Mouse (Mus musculus) lung, postnatal 14 days (tissue): Measurements from ENCODE around the gene Plekhd1.

ENCODE experiments used
- DNase-seq: peaks from one replicate; pipeline ENCODE4 v3.0.0; 2021

Plekhd1 gene

GRCm38 (mm10) chr12:80701332-80701731 is 8.9 kb downstream of the Plekhd1 start:
- DNase-seq = no peak

GRCm38 (mm10) chr12:80706208-80706914 is 14.0 kb downstream of the Plekhd1 start:
- DNase-seq = no peak

- no peak for DNase-seq
Observed at GRCm38 (mm10) chr12:80706915-80707604, 14.7 kb downstream of the Plekhd1 start.

GRCm38 (mm10) chr12:80715915-80716314 is 23.5 kb downstream of the Plekhd1 start:
- no peak for DNase-seq

- DNase-seq = no peak
Observed at GRCm38 (mm10) chr12:80719141-80719540, 26.8 kb downstream of the Plekhd1 start.

GRCm38 (mm10) chr12:80720507-80720906 is 28.1 kb downstream of the Plekhd1 start:
- no peak for DNase-seq

- DNase-seq = no peak
Observed at GRCm38 (mm10) chr12:80721458-80721857, 29.1 kb downstream of the Plekhd1 start.

- DNase-seq = peak; percentile 91
Observed at GRCm38 (mm10) chr12:80724853-80725559, 32.6 kb downstream of the Plekhd1 start.

- no peak for DNase-seq
Observed at GRCm38 (mm10) chr12:80728207-80728606, 35.8 kb downstream of the Plekhd1 start.

GRCm38 (mm10) chr12:80728814-80729213 is 36.4 kb downstream of the Plekhd1 start:
- DNase-seq = no peak

GRCm38 (mm10) chr12:80729758-80730530 is 37.6 kb downstream of the Plekhd1 start:
- DNase-seq = peak; percentile 61

- peak; percentile 59 for DNase-seq
Observed at GRCm38 (mm10) chr12:80730567-80730966, 38.2 kb downstream of the Plekhd1 start.

- DNase-seq = no peak
Observed at GRCm38 (mm10) chr12:80734526-80735470, 42.4 kb downstream of the Plekhd1 start.

- no peak for DNase-seq
Observed at GRCm38 (mm10) chr12:80736464-80737282, 44.3 kb downstream of the Plekhd1 start.

GRCm38 (mm10) chr12:80737283-80737600 is 44.9 kb downstream of the Plekhd1 start:
- no peak for DNase-seq

GRCm38 (mm10) chr12:80739482-80739881 is 47.1 kb downstream of the Plekhd1 start:
- peak; percentile 52 for DNase-seq

GRCm38 (mm10) chr12:80744614-80745013 is 52.2 kb downstream of the Plekhd1 start:
- no peak for DNase-seq

GRCm38 (mm10) chr12:80746031-80746813 is 53.8 kb downstream of the Plekhd1 start:
- DNase-seq = no peak

GRCm38 (mm10) chr12:80751556-80751955 is 59.2 kb downstream of the Plekhd1 start:
- DNase-seq = no peak
